9 mouse cellular contexts compared by ENCODE assay signal in the genomic region with DNA sequence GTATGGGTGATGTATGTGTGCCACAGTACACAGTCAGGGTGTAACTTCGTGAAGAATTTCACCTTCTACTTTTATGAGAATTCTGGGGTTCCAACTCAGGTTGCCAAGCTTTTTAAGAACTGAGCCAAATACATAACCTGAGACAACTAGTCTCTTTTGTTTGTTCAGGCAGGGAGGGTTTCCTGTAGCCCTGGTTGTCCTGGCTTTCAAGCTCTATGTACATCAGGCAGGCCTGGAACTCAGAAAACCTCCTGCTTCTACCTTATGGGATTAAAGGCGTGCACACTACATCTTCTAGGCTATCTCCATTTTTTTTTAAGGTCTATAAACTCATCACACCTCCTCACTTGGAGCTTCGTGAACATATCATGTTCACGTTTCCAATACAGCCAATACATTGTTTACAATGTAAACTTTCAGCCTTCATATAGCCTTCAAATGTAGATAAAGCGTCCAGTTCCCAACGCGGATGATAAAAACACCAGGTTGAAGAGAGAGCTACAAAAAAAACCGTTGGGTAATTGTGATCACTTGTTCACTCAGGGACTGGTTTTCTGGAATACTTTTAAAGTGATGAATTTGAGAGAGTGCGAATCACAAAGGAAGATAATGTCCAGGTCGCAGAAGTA. TPM values are rescaled to one million over a fixed set of nuclear protein-coding genes. Genes with fewer than 3 reads are reported as not detected.
DNase-seq lines count a peak whose midpoint lies in the region; ATAC-seq and TF ChIP-seq lines count a peak whose summit lies in the region.
"Had no signal": no experiment of that assay in that cellular context is flagged by ENCODE, and none has a peak within 500 bp of the region (broad histone marks: within the 10 kb centered on the region; RNA-seq: fewer than 3 reads in every experiment).

No protein-coding gene starts in this region.

- WGBS in limb, embryonic 15.5 days: 18% methylated on average over 10 of the region's 10 CpGs

- H3K36me3 ChIP-seq in limb, embryonic 15.5 days: peaks cover 19% of the 10 kb centered on the region

- no peak for TF ChIP-seq CTCF in gastrocnemius, adult 2 months (IDR thresholded peaks at IDR 0.05)
- no peak for TF ChIP-seq CTCF in embryonic fibroblast, embryonic 13.5 days (IDR thresholded peaks at IDR 0.05; ENCODE audit: borderline replicate concordance, insufficient read depth, low read length)

- DNase-seq in gastrocnemius, adult 2 months: no peak
- no peak for DNase-seq in gastrocnemius, postnatal 4 days (ENCODE audit: low spot score in 2 of 2)
- peak; percentile 59 for DNase-seq in 416B (ENCODE audit: low read depth)
- DNase-seq in thymus, postnatal 4 days: peak; percentile 20
- DNase-seq in frontal cortex, postnatal 14 days (ENCODE audit: low spot score in 2 of 2): no peak
- no peak for DNase-seq in gastrocnemius, adult 18-20 months (ENCODE audit: low spot score)

- peak overlapping the region; percentile 34; the same call in 1 of the 2 replicates for H3K9ac ChIP-seq in limb, embryonic 15.5 days

- H3K27ac ChIP-seq in gastrocnemius, adult 2 months: peak overlapping the region; percentile 89
- peak overlapping the region; percentile 94 for H3K27ac ChIP-seq in embryonic fibroblast, embryonic 13.5 days (ENCODE audit: insufficient read depth, low read length)
- peak overlapping the region; percentile 96 for H3K27ac ChIP-seq in limb, embryonic 15.5 days

- peak overlapping the region; percentile 94 for H3K4me3 ChIP-seq in gastrocnemius, adult 2 months
- peak overlapping the region; percentile 61 for H3K4me3 ChIP-seq in embryonic fibroblast, embryonic 13.5 days (ENCODE audit: insufficient read depth, low read length)
- H3K4me3 ChIP-seq in limb, embryonic 15.5 days: peak overlapping the region; percentile 92

- no peak for ATAC-seq in limb, embryonic 15.5 days (ENCODE audit: insufficient number of reproducible peaks, low FRiP score, low TSS enrichment, low read depth)

- intact Hi-C loops in gastrocnemius, adult 2 months (cut with DNase I): no loop called here

- peak; percentile 3; the same call in 1 of the 2 replicates for TF ChIP-seq POLR2A in embryonic fibroblast, embryonic 13.5 days (IDR thresholded peaks at IDR 0.05; ENCODE audit: low read depth, low read length)

- no peaks in the 10 kb centered on the region for H3K9me3 ChIP-seq in limb, embryonic 15.5 days

- peak overlapping the region; percentile 42 for H3K4me2 ChIP-seq in limb, embryonic 15.5 days

- no peaks in the 10 kb centered on the region for H3K27me3 ChIP-seq in limb, embryonic 15.5 days
- H3K27me3 ChIP-seq: Patski had no signal

- peaks cover 4% of the 10 kb centered on the region; the same call in 1 of the 2 replicates for H3K4me1 ChIP-seq in embryonic fibroblast, embryonic 13.5 days (ENCODE audit: control insufficient read depth, insufficient read depth, low read length)
- peaks cover 15% of the 10 kb centered on the region for H3K4me1 ChIP-seq in limb, embryonic 15.5 days

RNA-seq across cellular contexts. Expression of gene Dhx30, which starts 13.4 kb away (rescaled TPM):
- 10 to 100 TPM; 28.2 to 35.5 TPM for total RNA-seq in gastrocnemius, adult 2 months (2021)
- total RNA-seq in gastrocnemius, postnatal 4 days (2021): 10 to 100 TPM; 58.0 to 69.6 TPM
- polyA plus RNA-seq in embryonic fibroblast, embryonic 13.5 days (2011; ENCODE audit: insufficient read length, low read depth, missing spikeins): 63.2 and 65.1 TPM in 2 replicates
- 113 and 117 TPM in 2 replicates for polyA plus RNA-seq in limb, embryonic 15.5 days (2015; fragmentation: Nextera tagmentation; extraction: Ambion mirVana)
- total RNA-seq in gastrocnemius, adult 18-20 months (2021): 10 to 100 TPM; 31.6 to 32.5 TPM

RNA-seq across cellular contexts. Expression of gene Smarcc1, which starts 13.5 kb away (rescaled TPM):
- total RNA-seq in gastrocnemius, adult 2 months (2021): 10 to 100 TPM; 21.0 to 25.6 TPM
- 10 to 100 TPM; 63.1 to 72.3 TPM for total RNA-seq in gastrocnemius, postnatal 4 days (2021)
- polyA plus RNA-seq in embryonic fibroblast, embryonic 13.5 days (2011; ENCODE audit: insufficient read length, low read depth, missing spikeins): 108 and 127 TPM in 2 replicates
- 97.6 and 115 TPM in 2 replicates for polyA plus RNA-seq in limb, embryonic 15.5 days (2015; fragmentation: Nextera tagmentation; extraction: Ambion mirVana)
- total RNA-seq in gastrocnemius, adult 18-20 months (2021): 10 to 100 TPM; 23.4 to 24.3 TPM

Comparison
In these comparisons a context has a peak if more than half of its experiments do, and no peak if none do; other contexts are left out.
1. DNase-seq: peak in 416B (single experiment) and thymus, postnatal 4 days (single experiment); none in gastrocnemius, adult 2 months (single experiment), gastrocnemius, postnatal 4 days (0 of 2), frontal cortex, postnatal 14 days (0 of 2) and gastrocnemius, adult 18-20 months (single experiment).
2. Peak in every context shown above with its lines, with median percentiles within 50 percentile points of each other: H3K27ac ChIP-seq and H3K4me3 ChIP-seq.